Mouse (Mus musculus): ENCODE results near the gene Clptm1.

GRCm38 (mm10) chr7:19712414-19712813 is 47.6 kb upstream of the Clptm1 start:
- peak; percentile 68 for TF ChIP-seq CTCF (IDR thresholded peaks at IDR 0.05)
- TF ChIP-seq EP300 (IDR thresholded peaks at IDR 0.05; ENCODE audit: insufficient read depth, low read depth, low read length) = no peak
